Mouse (Mus musculus) hindbrain, embryonic 11.5 days (tissue): ENCODE results near the gene 2310002L09Rik. TPM values are rescaled to one million over a fixed set of nuclear protein-coding genes. Genes with fewer than 3 reads are reported as not detected.
"Not testable (repeated sequence)": the region's sequence is repeated elsewhere in the genome, so short reads cannot be mapped to it uniquely, and the experiment has no call there.

Source experiments
- ATAC-seq: fragments of 200-750 bp; cut with Nextera tagmentation; 2 replicates; pipeline ENCODE4 v1.8.0; 2017; ENCODE audit warnings: mild to moderate bottlenecking, moderate TSS enrichment, moderate library complexity; ENCODE audit not compliant: low FRiP score
- DNase-seq: peaks from one replicate; pipeline ENCODE4 v3.0.0-alpha.2; 2015; ENCODE audit warnings: low spot score
- H3K27ac ChIP-seq: fragments of 300-500 bp; sonication (generic); 2 replicates; pipeline ENCODE4 v1.5.1; 2014; ENCODE audit warnings: mild to moderate bottlenecking, low read depth, low read length
- H3K27me3 ChIP-seq: fragments of 300-500 bp; sonication (generic); 2 replicates; pipeline ENCODE4 v1.6.1; 2014; ENCODE audit warnings: mild to moderate bottlenecking, low read length, moderate library complexity, mixed read lengths; ENCODE audit not compliant: control insufficient read depth, insufficient read depth
- H3K36me3 ChIP-seq: fragments of 300-500 bp; sonication (generic); 2 replicates; pipeline ENCODE4 v1.6.1; 2014; ENCODE audit warnings: mild to moderate bottlenecking, low read length, moderate library complexity, mixed read lengths; ENCODE audit not compliant: control insufficient read depth, insufficient read depth
- H3K4me1 ChIP-seq: fragments of 300-500 bp; sonication (generic); replicated peaks from 2 replicates; pipeline ENCODE4 v1.6.1; 2014; ENCODE audit warnings: low read length, mixed read lengths; ENCODE audit not compliant: control insufficient read depth, insufficient read depth
- H3K4me2 ChIP-seq: fragments of 300-500 bp; sonication (generic); replicated peaks from 2 replicates; pipeline ENCODE4 v1.6.1; 2014; ENCODE audit warnings: mild to moderate bottlenecking, low read depth, low read length
- H3K4me3 ChIP-seq: fragments of 300-500 bp; sonication (generic); 2 replicates; pipeline ENCODE4 v1.5.1; 2014; ENCODE audit warnings: low read depth, low read length
- H3K9ac ChIP-seq: fragments of 300-500 bp; sonication (generic); 2 replicates; pipeline ENCODE4 v1.6.1; 2014; ENCODE audit warnings: low read depth, low read length
- H3K9me3 ChIP-seq: fragments of 300-500 bp; sonication (generic); 2 replicates; pipeline ENCODE4 v1.6.1; 2016; ENCODE audit warnings: low read length; ENCODE audit not compliant: control insufficient read depth
- WGBS: fragments of 180-500 bp; shearing (Covaris S2); extraction: QIAGEN DNeasy Blood & Tissue Kit; methylation state at CpG from one replicate; pipeline ENCODE4 v1.1.7; 2014; 5-methylcytosine and 5-hydroxymethylcytosine counted together
- polyA plus RNA-seq: library from polyadenylated mRNA; unstranded; fragments of >200 nt; fragmentation: Nextera tagmentation; extraction: Ambion mirVana; gene quantifications from 2 replicates; pipeline ENCODE4 v1.2.1, GENCODE M21; 2014

Gene 2310002L09Rik
- polyA plus RNA-seq = 1.1 TPM in 1 of 2 replicates, not detected in the other

- Histone ChIP-seq H3K4me3 (no peak within 1 kb of the TSS), H3K9ac (no peak within 1 kb of the TSS), H3K27ac (no peak within 1 kb of the TSS), H3K36me3 (no peaks in the 10 kb centered on the region), H3K27me3 (no peaks in the 10 kb centered on the region), H3K4me2 (no peak within 1 kb of the TSS), H3K9me3 (no peaks in the 10 kb centered on the region), H3K4me1 (no peaks in the 10 kb centered on the region)
- 82% methylated on average over 8 of the region's 8 CpGs for WGBS
- ATAC-seq (no peak), DNase-seq (no peak)
Measured at GRCm38 (mm10) chr4:73950375-73950896, at the start of gene 2310002L09Rik. Gene 2310002L09Rik, minus strand, starts transcription at chr4:73950846.

- no peak overlapping the region for H3K27ac ChIP-seq
- no peaks in the 10 kb centered on the region for H3K9me3 ChIP-seq
- 83% methylated on average over 3 of the region's 3 CpGs for WGBS
- DNase-seq = no peak
- H3K4me2 ChIP-seq = no peak overlapping the region
- H3K9ac ChIP-seq = no peak overlapping the region
- no peak for ATAC-seq
- no peaks in the 10 kb centered on the region for H3K27me3 ChIP-seq
- H3K4me3 ChIP-seq = no peak overlapping the region
- no peaks in the 10 kb centered on the region for H3K4me1 ChIP-seq
- no peaks in the 10 kb centered on the region for H3K36me3 ChIP-seq
Measured at GRCm38 (mm10) chr4:73980454-73980853, 29.8 kb upstream of the 2310002L09Rik start.

GRCm38 (mm10) chr4:73920660-73921059 is 30.0 kb downstream of the 2310002L09Rik start, which contains the start of gene Gm11756:
Gene Gm11756, minus strand, starts transcription at chr4:73920760.
- not testable (repeated sequence) for ATAC-seq, H3K27me3 ChIP-seq, H3K9me3 ChIP-seq, H3K4me3 ChIP-seq, H3K36me3 ChIP-seq, H3K4me2 ChIP-seq, H3K4me1 ChIP-seq, H3K27ac ChIP-seq, H3K9ac ChIP-seq, DNase-seq
- WGBS = 88% methylated on average over 6 of the region's 6 CpGs

- not testable (repeated sequence) for H3K4me2 ChIP-seq, H3K9ac ChIP-seq, H3K27ac ChIP-seq, H3K36me3 ChIP-seq, ATAC-seq, H3K4me3 ChIP-seq, DNase-seq, H3K9me3 ChIP-seq, H3K4me1 ChIP-seq, H3K27me3 ChIP-seq
- WGBS = no CpG with 5 or more reads among the region's 4 CpGs
Measured at GRCm38 (mm10) chr4:73905853-73906252, 44.8 kb downstream of the 2310002L09Rik start, which contains the start of gene Gm13871. Gene Gm13871, minus strand, starts transcription at chr4:73905953.

- not testable (repeated sequence) for H3K9me3 ChIP-seq, ATAC-seq, H3K4me2 ChIP-seq, H3K4me3 ChIP-seq, H3K9ac ChIP-seq, H3K36me3 ChIP-seq, H3K27me3 ChIP-seq, DNase-seq, H3K27ac ChIP-seq, H3K4me1 ChIP-seq
- no CpG with 5 or more reads among the region's 4 CpGs for WGBS
Measured at GRCm38 (mm10) chr4:73891012-73891411, 59.6 kb downstream of the 2310002L09Rik start, which contains the start of gene Gm11757. Gene Gm11757, minus strand, starts transcription at chr4:73891112.

Other genes starting within 250 kb of the 2310002L09Rik start
- 0.59 and 0.78 TPM in 2 replicates for gene Rasef, start 159.9 kb downstream of the 2310002L09Rik start, polyA plus RNA-seq
- not detected in 2 replicates for gene Gm11758, start 74.6 kb downstream of the 2310002L09Rik start, polyA plus RNA-seq
- not detected in 2 replicates for gene Gm11757, start 59.7 kb downstream of the 2310002L09Rik start, polyA plus RNA-seq
- not detected in 2 replicates for gene Gm13871, start 44.9 kb downstream of the 2310002L09Rik start, polyA plus RNA-seq
- 0.11 TPM in 1 of 2 replicates, not detected in the other for gene Gm11756, start 30.1 kb downstream of the 2310002L09Rik start, polyA plus RNA-seq
- gene Frmd3, start 62.6 kb upstream of the 2310002L09Rik start, polyA plus RNA-seq = 3.9 and 4.4 TPM in 2 replicates